18 mouse cellular contexts compared by ENCODE assay signal in the genomic region with DNA sequence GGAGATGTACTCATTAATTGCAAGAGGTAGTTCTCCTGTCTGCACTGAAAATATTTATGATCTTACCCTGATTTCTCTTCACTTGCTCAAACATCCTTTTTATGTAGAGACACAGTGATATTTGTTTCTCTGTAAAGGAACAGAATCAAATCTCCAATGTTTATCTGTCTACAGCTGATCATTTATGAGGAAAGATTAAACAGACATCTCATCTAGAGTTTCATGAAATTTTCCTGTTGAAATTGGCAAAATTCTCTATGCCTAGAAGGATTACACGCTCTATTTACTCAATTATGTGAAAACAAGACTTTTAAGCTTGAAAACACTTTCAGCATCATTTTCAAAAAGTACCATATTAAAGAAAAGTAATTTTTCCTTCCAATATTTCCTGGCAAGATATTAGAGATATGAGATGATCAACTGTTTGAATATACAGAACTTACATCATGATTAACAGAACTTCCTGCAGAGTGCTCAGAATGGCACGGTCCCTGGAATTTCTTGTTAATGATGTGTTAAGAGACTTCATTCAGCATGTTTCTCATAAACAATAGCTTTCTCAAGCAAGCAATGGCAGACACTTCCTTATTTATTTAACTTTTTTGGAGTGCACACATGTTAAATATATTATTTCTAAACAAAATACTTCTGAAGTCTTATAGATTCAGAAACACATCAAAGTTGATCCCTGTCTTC.
"Had no signal": no experiment of that assay in that cellular context is flagged by ENCODE, and none has a peak within 500 bp of the region (broad histone marks: within the 10 kb centered on the region; RNA-seq: fewer than 3 reads in every experiment).

No protein-coding gene starts in this region.

- H3K4me2 ChIP-seq: liver, embryonic 12.5 days; midbrain, embryonic 12.5 days; neural tube, embryonic 13.5 days; neural tube, embryonic 15.5 days had no signal

- ATAC-seq: liver, embryonic 12.5 days; midbrain, embryonic 16.5 days had no signal

- H3K4me1 ChIP-seq: liver, embryonic 12.5 days; midbrain, embryonic 10.5 days; midbrain, embryonic 12.5 days; neural tube, embryonic 13.5 days; neural tube, embryonic 15.5 days had no signal

- H3K9ac ChIP-seq: liver, embryonic 12.5 days; liver, embryonic 14.5 days; midbrain, embryonic 12.5 days; neural tube, embryonic 13.5 days; neural tube, embryonic 15.5 days had no signal

- DNase-seq: lung, adult 2 months; midbrain, embryonic 14.5 days; retina, postnatal 1 day; right cerebral cortex, adult 18-20 months; right cerebral cortex, postnatal 25 days; right cerebral cortex, postnatal 4 days; spleen, adult 18-20 months; thymus, adult 18-20 months; thymus, postnatal 14 days; thymus, postnatal 36 days had no signal

- H3K36me3 ChIP-seq: liver, embryonic 12.5 days; midbrain, embryonic 10.5 days; midbrain, embryonic 12.5 days; neural tube, embryonic 13.5 days; neural tube, embryonic 15.5 days had no signal

- H3K4me3 ChIP-seq: liver, embryonic 12.5 days; midbrain, embryonic 10.5 days; midbrain, embryonic 12.5 days; myocyte; neural tube, embryonic 13.5 days; neural tube, embryonic 15.5 days had no signal

- H3K9me3 ChIP-seq: liver, embryonic 12.5 days; midbrain, embryonic 10.5 days; midbrain, embryonic 12.5 days; neural tube, embryonic 13.5 days; neural tube, embryonic 15.5 days had no signal

- H3K27ac ChIP-seq: liver, embryonic 12.5 days; liver, embryonic 14.5 days; midbrain, embryonic 10.5 days; midbrain, embryonic 12.5 days; neural tube, embryonic 13.5 days; neural tube, embryonic 15.5 days had no signal

- H3K27me3 ChIP-seq: liver, embryonic 12.5 days; midbrain, embryonic 12.5 days; neural tube, embryonic 13.5 days; neural tube, embryonic 15.5 days had no signal
